Mouse (Mus musculus) CD4-positive, CD25-positive, alpha-beta regulatory T cell, adult 4 months (primary cell): ENCODE results near the gene 4930503B20Rik. TPM values are rescaled to one million over a fixed set of nuclear protein-coding genes. Genes with fewer than 3 reads are reported as not detected.

ENCODE experiments used
- ATAC-seq: one replicate; pipeline ENCODE4 v1.8.0; 2017
- polyA plus RNA-seq, 2 experiments: library from polyadenylated mRNA; unstranded; fragments of 100-300 nt; shearing (Covaris generic); gene quantifications; one replicate each; pipeline ENCODE4 v1.2.1; 2017

4930503B20Rik gene
- polyA plus RNA-seq, 2 experiments from 2014 or later = not detected

DNA sequence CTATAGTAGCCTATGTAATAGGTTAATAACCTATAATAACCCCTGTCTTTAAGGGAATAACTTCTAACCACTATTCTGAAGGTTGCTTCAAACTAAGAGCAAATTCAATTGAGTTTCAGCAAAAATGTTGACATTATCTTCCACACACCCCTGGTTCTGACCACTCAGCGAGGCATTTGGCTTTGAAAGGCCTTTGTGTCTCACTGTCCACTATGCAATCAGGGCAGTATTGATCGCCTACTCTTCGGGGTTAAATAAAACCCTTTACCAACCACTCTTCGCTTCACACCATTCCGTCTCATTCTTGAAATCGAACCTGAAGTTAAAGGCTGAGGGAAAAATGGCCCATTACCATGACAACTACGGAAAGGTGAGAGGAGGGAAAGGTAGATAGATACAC lies 54.3 kb downstream of the 4930503B20Rik start:
- no peak for ATAC-seq

- ATAC-seq = no peak
These were observed 54.7 kb downstream of the 4930503B20Rik start for GRCm38 (mm10) chr3:146596387-146596786.

GRCm38 (mm10) chr3:146595440-146595839 lies 55.7 kb downstream of the 4930503B20Rik start:
- ATAC-seq = no peak

Other genes starting within 250 kb of the 4930503B20Rik start
- 1 to 10 TPM in 1 of 2 experiments, under 1 TPM in 1; 0.62 to 1.1 TPM for gene Ssx2ip, start 246.7 kb downstream of the 4930503B20Rik start, polyA plus RNA-seq
- gene Ctbs, start 201.5 kb downstream of the 4930503B20Rik start, polyA plus RNA-seq = 1 to 10 TPM; 6.0 to 8.3 TPM
- 1 to 10 TPM; 7.8 to 8.7 TPM for gene Spata1, start 151.6 kb downstream of the 4930503B20Rik start, polyA plus RNA-seq
- 100 to 1,000 TPM; 270 to 377 TPM for gene Gng5, start 151.5 kb downstream of the 4930503B20Rik start, polyA plus RNA-seq
- 10 to 100 TPM; 37.8 to 49.8 TPM for gene Rpf1, start 129.9 kb downstream of the 4930503B20Rik start, polyA plus RNA-seq
- gene Uox, start 80.9 kb downstream of the 4930503B20Rik start, polyA plus RNA-seq = not detected
- not detected for gene Dnase2b, start 35.7 kb downstream of the 4930503B20Rik start, polyA plus RNA-seq
- under 1 TPM in 1 of 2 experiments, not detected in 1; 0.52 TPM for gene Samd13, start 34.3 kb upstream of the 4930503B20Rik start, polyA plus RNA-seq
- 100 to 1,000 TPM; 121 to 154 TPM for gene Prkacb, start 161.7 kb upstream of the 4930503B20Rik start, polyA plus RNA-seq
- not detected for gene Ttll7, start 201.1 kb upstream of the 4930503B20Rik start, polyA plus RNA-seq